Mouse (Mus musculus): ENCODE results near the gene Gcnt1. TPM values are rescaled to one million over a fixed set of nuclear protein-coding genes. Genes with fewer than 3 reads are reported as not detected.

Gcnt1 gene
- total and polyA plus RNA-seq, 3 experiments = 1.1 to 12.1 (median 10.8) TPM

GRCm38 (mm10) chr19:17323006-17323688, 49.5 kb downstream of the Gcnt1 start:
- Histone ChIP-seq H3K27me3 (ENCODE audit: control insufficient read depth, insufficient read depth, low read length) (no peaks in the 10 kb centered on the region), H3K4me3 (no peak overlapping the region), H3K27ac (no peak overlapping the region), H3K4me1 (ENCODE audit: control insufficient read depth, insufficient read depth, low read length) (no peaks in the 10 kb centered on the region), H3K36me3 (ENCODE audit: control insufficient read depth, insufficient read depth, low read length) (no peaks in the 10 kb centered on the region), H3K79me2 (replicated peaks; ENCODE audit: control insufficient read depth, insufficient read depth, low read length) (no peaks in the 10 kb centered on the region), H3K9ac (ENCODE audit: low read depth, low read length) (no peak overlapping the region)
- no peak for DNase-seq
- no peak for TF ChIP-seq CTCF (IDR thresholded peaks at IDR 0.05)
- no peak for TF ChIP-seq EP300 (IDR thresholded peaks at IDR 0.05; ENCODE audit: insufficient read depth, low read depth, low read length)
- TF ChIP-seq POLR2A (IDR thresholded peaks at IDR 0.05; ENCODE audit: insufficient read depth, low read depth, low read length) = no peak
- 81% methylated on average over 11 of the region's 11 CpGs for WGBS
- intact Hi-C loops (cut with DNase I) = no loop called here

- 81% methylated on average over 4 of the region's 4 CpGs for WGBS
- Histone ChIP-seq H3K27me3 (ENCODE audit: control insufficient read depth, insufficient read depth, low read length) (no peaks in the 10 kb centered on the region), H3K4me3 (no peak overlapping the region), H3K36me3 (ENCODE audit: control insufficient read depth, insufficient read depth, low read length) (no peaks in the 10 kb centered on the region), H3K79me2 (replicated peaks; ENCODE audit: control insufficient read depth, insufficient read depth, low read length) (no peaks in the 10 kb centered on the region), H3K4me1 (ENCODE audit: control insufficient read depth, insufficient read depth, low read length) (no peaks in the 10 kb centered on the region), H3K27ac (no peak overlapping the region), H3K9ac (ENCODE audit: low read depth, low read length) (no peak overlapping the region)
- no peak for DNase-seq
- TF ChIP-seq POLR2A (IDR thresholded peaks at IDR 0.05; ENCODE audit: insufficient read depth, low read depth, low read length) = no peak
- TF ChIP-seq CTCF (IDR thresholded peaks at IDR 0.05) = no peak
- TF ChIP-seq EP300 (IDR thresholded peaks at IDR 0.05; ENCODE audit: insufficient read depth, low read depth, low read length) = no peak
- intact Hi-C loops (cut with DNase I) = no loop called here
Observed at GRCm38 (mm10) chr19:17319770-17320169, 52.9 kb downstream of the Gcnt1 start.

- H3K79me2 ChIP-seq (replicated peaks; ENCODE audit: control insufficient read depth, insufficient read depth, low read length) = no peaks in the 10 kb centered on the region
- TF ChIP-seq EP300 (IDR thresholded peaks at IDR 0.05; ENCODE audit: insufficient read depth, low read depth, low read length) = no peak
- TF ChIP-seq CTCF (IDR thresholded peaks at IDR 0.05) = no peak
- TF ChIP-seq POLR2A (IDR thresholded peaks at IDR 0.05; ENCODE audit: insufficient read depth, low read depth, low read length) = no peak
- H3K9ac ChIP-seq (ENCODE audit: low read depth, low read length) = no peak overlapping the region
- H3K27ac ChIP-seq = no peak overlapping the region
- H3K4me1 ChIP-seq (ENCODE audit: control insufficient read depth, insufficient read depth, low read length) = no peaks in the 10 kb centered on the region
- H3K36me3 ChIP-seq (ENCODE audit: control insufficient read depth, insufficient read depth, low read length) = no peaks in the 10 kb centered on the region
- no peak for DNase-seq
- WGBS = 40% methylated on average over 3 of the region's 3 CpGs
- intact Hi-C loops (cut with DNase I) = no loop called here
- no peak overlapping the region for H3K4me3 ChIP-seq
- H3K27me3 ChIP-seq (ENCODE audit: control insufficient read depth, insufficient read depth, low read length) = no peaks in the 10 kb centered on the region
Observed at GRCm38 (mm10) chr19:17318733-17319132, 53.9 kb downstream of the Gcnt1 start.

- 88% methylated on average over 2 of the region's 2 CpGs for WGBS
- TF ChIP-seq CTCF (IDR thresholded peaks at IDR 0.05) (no peak), POLR2A (IDR thresholded peaks at IDR 0.05; ENCODE audit: insufficient read depth, low read depth, low read length) (no peak), EP300 (IDR thresholded peaks at IDR 0.05; ENCODE audit: insufficient read depth, low read depth, low read length) (no peak)
- Histone ChIP-seq H3K9ac (ENCODE audit: low read depth, low read length) (no peak overlapping the region), H3K36me3 (ENCODE audit: control insufficient read depth, insufficient read depth, low read length) (no peaks in the 10 kb centered on the region), H3K27ac (no peak overlapping the region), H3K27me3 (ENCODE audit: control insufficient read depth, insufficient read depth, low read length) (no peaks in the 10 kb centered on the region), H3K4me1 (ENCODE audit: control insufficient read depth, insufficient read depth, low read length) (no peaks in the 10 kb centered on the region), H3K79me2 (replicated peaks; ENCODE audit: control insufficient read depth, insufficient read depth, low read length) (no peaks in the 10 kb centered on the region), H3K4me3 (no peak overlapping the region)
- no peak for DNase-seq
- intact Hi-C loops (cut with DNase I) = no loop called here
Observed at GRCm38 (mm10) chr19:17316311-17317003, 56.2 kb downstream of the Gcnt1 start.

- no peak overlapping the region for H3K9ac ChIP-seq (ENCODE audit: low read depth, low read length)
- no peaks in the 10 kb centered on the region for H3K79me2 ChIP-seq (replicated peaks; ENCODE audit: control insufficient read depth, insufficient read depth, low read length)
- no peak for DNase-seq
- no peak for TF ChIP-seq EP300 (IDR thresholded peaks at IDR 0.05; ENCODE audit: insufficient read depth, low read depth, low read length)
- TF ChIP-seq POLR2A (IDR thresholded peaks at IDR 0.05; ENCODE audit: insufficient read depth, low read depth, low read length) = no peak
- no peak for TF ChIP-seq CTCF (IDR thresholded peaks at IDR 0.05)
- intact Hi-C loops (cut with DNase I) = no loop called here
- no peaks in the 10 kb centered on the region for H3K36me3 ChIP-seq (ENCODE audit: control insufficient read depth, insufficient read depth, low read length)
- no peak overlapping the region for H3K4me3 ChIP-seq
- 80% methylated on average over 2 of the region's 2 CpGs for WGBS
- H3K27me3 ChIP-seq (ENCODE audit: control insufficient read depth, insufficient read depth, low read length) = no peaks in the 10 kb centered on the region
- no peak overlapping the region for H3K27ac ChIP-seq
- no peaks in the 10 kb centered on the region for H3K4me1 ChIP-seq (ENCODE audit: control insufficient read depth, insufficient read depth, low read length)
Observed at GRCm38 (mm10) chr19:17314451-17314850, 58.2 kb downstream of the Gcnt1 start.

GRCm38 (mm10) chr19:17313766-17314165, 58.9 kb downstream of the Gcnt1 start:
- WGBS = 92% methylated on average over 1 of the region's 1 CpGs
- H3K4me1 ChIP-seq (ENCODE audit: control insufficient read depth, insufficient read depth, low read length) = no peaks in the 10 kb centered on the region
- H3K9ac ChIP-seq (ENCODE audit: low read depth, low read length) = no peak overlapping the region
- no peaks in the 10 kb centered on the region for H3K79me2 ChIP-seq (replicated peaks; ENCODE audit: control insufficient read depth, insufficient read depth, low read length)
- no peak overlapping the region for H3K27ac ChIP-seq
- TF ChIP-seq EP300 (IDR thresholded peaks at IDR 0.05; ENCODE audit: insufficient read depth, low read depth, low read length) = no peak
- TF ChIP-seq POLR2A (IDR thresholded peaks at IDR 0.05; ENCODE audit: insufficient read depth, low read depth, low read length) = no peak
- no peak for TF ChIP-seq CTCF (IDR thresholded peaks at IDR 0.05)
- intact Hi-C loops (cut with DNase I) = no loop called here
- H3K4me3 ChIP-seq = no peak overlapping the region
- no peak for DNase-seq
- H3K27me3 ChIP-seq (ENCODE audit: control insufficient read depth, insufficient read depth, low read length) = no peaks in the 10 kb centered on the region
- H3K36me3 ChIP-seq (ENCODE audit: control insufficient read depth, insufficient read depth, low read length) = no peaks in the 10 kb centered on the region

Measured in heart, adult 2 months (tissue).